Mouse (Mus musculus): Measurements from ENCODE around the gene March7.

Gene March7

DNA sequence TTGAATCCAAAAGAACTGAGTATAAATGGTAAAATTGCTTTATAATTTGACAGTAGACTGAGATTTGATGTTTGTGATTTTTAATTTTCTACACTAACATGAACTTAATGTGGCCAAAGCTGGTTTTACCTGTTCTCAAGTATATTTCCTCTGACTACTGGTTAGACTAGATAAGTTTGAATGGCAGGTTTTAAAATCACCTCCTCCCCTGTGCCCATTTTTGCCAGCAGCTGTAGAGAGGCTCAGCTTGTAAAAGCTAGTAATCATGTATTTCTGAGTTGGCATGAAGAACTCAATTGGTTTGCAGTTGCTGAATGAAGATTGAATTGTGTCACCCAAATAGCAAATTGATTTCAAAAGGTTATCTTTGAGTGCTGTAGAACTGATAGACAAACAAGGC, 2.8 kb downstream of the March7 start:
- in situ Hi-C loops (cut with MseI, MboI): no loop called here

DNA sequence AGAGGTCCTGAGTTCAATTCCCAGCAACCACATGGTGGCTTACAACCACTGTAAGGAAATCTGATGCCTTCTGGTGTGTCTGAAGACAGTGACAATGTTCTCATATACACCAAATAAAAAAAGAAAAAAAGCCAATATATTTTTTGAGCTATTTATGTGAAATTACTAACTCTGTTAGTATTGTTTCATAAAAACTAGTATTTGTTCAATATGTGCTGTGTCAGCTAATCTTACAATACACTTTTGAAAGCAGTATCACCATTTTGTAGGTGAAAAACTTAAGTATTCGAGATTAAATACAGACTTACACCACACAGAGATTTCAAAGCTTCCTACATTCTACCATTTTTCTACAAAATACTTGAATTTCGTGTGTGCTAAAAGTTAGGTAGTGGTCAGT, 5.0 kb downstream of the March7 start:
- in situ Hi-C loops (cut with MseI, MboI): no loop called here

DNA sequence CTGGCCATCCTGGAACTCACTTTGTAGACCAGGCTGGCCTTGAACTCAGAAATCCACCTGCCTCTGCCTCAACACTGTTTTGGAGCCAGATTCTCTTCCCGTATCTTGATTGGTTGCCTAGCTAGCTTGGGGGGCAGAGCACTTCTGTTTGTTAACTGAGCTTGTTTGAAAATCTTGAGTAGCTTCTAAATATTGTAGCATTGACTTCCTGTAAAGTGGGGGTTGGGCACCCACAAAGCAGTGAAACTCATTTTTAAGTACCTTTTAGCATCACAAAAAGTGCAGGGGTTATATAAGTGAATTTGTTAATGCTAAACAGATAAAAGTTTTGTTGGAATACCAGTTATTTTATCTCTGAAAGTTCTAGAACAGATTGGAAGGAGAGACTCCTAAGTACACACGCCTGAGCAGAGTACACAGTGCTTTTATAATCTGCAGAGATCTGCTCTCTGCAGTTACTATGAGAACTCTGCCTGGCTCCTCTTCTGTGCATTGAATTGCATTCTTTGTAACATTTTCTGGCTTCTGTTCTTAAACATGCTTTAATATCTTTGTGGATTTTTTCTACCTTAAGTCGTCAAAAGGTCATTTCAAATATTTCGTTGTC, 7.0 kb downstream of the March7 start:
- in situ Hi-C loops (cut with MseI, MboI): no loop called here

DNA sequence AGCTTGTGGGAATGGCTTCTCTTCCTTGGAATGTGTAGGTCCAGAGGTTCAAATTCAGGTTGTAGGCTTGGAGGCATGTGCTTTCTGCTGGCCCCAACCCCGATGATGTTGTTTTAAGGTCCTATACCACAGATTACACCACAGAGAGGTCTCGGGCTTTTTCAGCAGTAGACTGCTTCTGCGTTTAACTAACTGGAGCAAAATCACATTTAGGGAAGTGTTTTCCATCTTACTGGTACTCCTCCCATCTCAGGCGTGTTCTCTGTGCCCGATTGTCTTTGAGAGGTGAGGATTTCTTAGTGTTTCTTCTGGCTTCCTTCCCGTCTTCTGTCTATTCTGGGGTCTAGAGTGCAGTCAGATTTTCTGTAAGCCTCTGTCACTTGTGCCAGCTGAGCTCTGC, 7.9 kb downstream of the March7 start:
- in situ Hi-C loops (cut with MseI, MboI): no loop called here

DNA sequence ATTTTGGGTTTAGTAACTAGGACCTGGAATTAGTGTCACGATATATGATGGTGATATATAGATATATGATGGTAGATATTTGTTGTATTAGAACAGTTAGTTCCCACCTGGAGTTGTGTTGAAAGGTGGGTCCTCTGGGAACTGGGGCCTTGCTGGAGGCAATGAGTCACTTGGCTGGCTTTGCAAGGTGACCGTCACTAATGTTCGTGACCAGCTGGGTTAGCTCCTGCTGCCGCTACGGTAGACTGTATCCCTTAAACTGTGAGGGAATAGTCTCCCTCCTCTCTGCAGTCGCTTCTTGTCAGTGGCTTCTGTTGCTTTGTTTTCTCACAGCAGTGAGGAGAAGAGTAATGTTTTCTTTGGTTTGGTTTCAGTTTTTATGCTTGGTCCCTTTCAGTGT, 11.5 kb downstream of the March7 start:
- in situ Hi-C loops (cut with MseI, MboI): no loop called here

DNA sequence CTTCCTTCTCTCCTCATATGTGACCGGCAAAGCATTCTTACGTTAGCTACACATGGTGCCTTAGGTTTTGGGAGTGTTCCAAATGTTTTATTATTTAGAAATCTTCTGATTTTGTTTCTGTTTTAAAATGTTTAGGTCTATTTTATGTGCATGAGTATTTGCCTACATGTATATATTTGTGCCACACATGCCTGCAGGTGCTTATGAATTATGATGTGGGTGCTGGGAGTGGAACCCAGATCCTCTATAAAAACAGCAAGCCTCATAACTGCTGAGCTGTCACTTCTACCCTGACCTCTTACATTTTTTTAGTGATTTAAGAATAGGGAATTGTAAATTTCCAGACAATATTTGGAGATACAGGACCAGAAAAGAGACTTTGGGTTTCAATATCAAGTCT, 12.3 kb downstream of the March7 start:
- in situ Hi-C loops (cut with MseI, MboI): no loop called here

DNA sequence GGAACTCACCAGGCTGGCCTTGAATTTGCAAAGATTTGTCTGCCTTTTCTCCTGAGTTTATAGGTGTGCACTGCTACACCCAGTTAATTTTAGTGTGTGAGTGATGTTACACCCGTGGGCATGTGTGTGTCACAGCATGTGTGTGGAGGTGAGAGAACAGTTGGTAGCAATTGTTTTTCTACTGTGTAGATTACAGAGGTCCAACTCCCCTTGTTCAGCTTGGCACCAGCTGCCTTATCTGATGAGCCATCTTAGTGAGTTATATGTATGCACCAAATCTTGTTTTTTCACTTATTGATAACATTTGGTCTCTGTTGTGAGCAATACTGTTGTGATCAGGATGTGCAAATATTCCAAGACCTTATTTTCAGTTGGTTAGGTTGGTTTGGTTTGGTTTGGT, 13.8 kb downstream of the March7 start:
- in situ Hi-C loops (cut with MseI, MboI): no loop called here

DNA sequence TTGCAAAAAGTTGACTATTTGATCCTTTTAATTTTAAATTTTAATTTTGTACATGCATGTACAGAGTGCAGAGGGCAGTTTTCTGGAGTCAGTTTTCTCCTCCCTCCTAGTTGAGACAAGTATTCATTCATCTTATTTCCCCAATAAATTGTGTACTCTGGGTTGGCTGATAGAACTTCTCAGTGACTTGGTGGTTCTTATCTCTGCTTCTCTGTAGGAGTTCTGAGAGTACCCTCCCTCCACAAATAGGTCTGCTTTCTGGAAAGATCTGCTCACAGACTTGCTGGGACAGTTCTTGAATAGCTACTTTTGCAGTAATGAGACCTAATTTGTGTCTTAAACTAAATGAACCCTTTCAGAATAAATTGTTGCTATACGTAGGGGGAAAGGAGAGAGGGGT, 18.8 kb downstream of the March7 start:
- in situ Hi-C loops (cut with MseI, MboI): no loop called here

DNA sequence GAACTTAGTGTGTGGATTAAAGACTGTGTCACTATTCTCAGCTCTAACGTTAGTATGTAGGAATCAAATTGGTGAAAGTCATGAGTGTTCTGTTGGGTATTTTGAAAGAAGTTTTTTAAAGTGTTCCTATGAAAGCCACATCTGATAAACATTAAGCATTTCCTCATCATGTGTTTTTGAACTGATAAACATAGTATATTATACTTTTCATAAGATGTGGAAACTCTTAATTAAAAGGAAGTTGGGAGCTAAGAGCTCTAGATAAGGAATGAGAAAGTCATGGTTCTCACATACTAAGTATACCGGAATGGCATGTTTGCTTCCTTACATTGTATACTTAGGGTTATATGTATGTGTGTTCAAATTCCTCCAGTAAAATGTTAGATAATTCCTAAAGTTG, 20.7 kb downstream of the March7 start:
- in situ Hi-C loops (cut with MseI, MboI): no loop called here

DNA sequence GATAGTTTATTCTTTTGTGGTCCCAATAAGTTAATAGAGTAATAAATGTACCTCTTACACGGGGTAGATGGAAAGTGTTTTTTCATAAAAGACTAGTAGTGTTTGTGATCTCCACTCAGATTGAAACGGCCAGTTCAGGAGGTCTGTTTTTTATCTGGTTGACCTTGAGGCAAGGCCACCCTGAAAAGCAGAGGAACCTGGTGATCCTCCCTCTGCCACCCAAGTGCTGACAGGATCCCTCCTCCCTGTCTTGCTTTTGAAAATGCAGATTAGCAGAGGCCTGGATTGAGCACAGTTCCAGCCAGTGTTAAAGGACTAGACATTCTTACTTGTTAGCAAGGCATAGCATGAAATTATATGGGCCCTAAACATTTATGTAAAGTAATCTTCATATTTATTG, 23.5 kb downstream of the March7 start:
- in situ Hi-C loops (cut with MseI, MboI): no loop called here

DNA sequence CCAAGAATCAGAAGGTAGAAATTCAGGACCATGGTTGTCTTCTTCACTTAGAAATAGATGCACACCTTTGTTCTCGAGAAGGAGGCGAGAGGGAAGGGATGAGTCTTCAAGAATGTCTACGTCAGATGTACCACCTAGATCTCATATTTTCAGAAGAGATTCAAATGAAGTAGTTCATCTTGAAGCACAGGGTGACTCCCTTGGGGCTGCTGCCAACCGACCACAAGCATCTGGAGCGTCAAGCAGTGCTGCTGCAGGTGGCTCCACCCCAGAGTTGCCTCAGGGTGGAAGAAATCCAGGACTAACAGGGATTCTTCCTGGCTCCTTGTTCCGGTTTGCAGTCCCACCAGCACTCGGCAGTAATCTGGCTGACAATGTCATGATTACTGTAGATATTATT, 24.8 kb downstream of the March7 start:
- in situ Hi-C loops (cut with MseI, MboI): no loop called here

DNA sequence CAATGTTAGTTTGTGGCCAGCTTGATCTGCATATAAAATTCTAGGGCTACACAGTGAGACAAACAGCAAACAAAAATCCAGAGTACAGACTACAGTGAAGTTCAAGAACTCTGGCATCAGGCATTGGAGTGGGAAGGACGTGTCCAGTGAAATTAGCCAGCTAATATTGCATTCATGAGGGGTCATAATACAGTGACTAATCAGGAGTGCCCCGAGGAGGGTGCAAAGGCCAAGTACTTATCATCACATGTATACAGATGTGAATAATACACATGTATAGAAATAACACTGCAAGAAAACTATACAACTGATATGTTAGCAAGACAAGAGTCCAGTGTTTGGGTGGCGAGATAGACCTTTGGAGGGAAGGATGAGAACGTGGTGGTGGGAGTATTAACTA, 43.1 kb downstream of the March7 start:
- in situ Hi-C loops (cut with MseI, MboI): loop anchor here (10.0 kb wide), 1 partner anchor 162 kb away; no protein-coding TSS in a partner anchor

DNA sequence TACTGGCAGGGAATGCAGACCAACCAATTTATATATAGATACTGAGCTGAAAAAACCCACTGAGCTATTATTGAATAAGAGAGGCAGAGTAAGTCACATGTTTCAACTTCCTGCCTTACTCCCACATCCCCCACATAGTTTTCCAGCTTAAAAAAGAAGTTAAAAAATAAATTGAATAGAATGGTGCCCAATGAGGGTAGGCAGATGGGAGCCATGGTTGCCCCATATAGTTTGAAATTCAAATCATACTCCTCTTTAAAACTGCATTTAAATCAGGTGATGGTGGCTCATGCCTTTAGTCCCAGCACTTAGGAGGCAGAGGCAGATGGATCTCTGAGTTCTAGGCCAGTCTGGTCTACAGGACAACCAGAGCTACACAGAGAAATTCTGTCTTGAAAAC, 43.8 kb downstream of the March7 start:
- in situ Hi-C loops (cut with MseI, MboI): loop anchor here (10.0 kb wide), 1 partner anchor 161 kb away; no protein-coding TSS in a partner anchor

DNA sequence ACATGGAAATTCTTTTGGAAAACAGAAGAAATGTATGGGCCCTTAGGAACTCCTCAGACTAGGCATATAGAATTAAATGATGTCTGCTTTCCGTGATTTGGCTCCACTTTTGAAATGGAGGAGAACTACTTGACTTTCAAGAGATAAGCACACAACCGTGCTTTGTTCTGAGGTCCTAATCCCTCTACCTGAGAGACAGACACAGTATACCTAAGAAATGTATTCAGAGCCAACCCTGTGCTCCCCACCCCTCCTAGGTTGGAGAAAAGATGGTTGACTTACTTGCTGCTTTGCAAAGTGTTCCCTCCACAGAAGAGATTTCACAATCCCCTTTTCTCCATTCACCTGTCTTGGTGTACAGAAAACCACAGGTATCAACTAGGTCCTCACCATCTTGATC, 47.1 kb downstream of the March7 start:
- in situ Hi-C loops (cut with MseI, MboI): loop anchor here (10.0 kb wide), 1 partner anchor 158 kb away; no protein-coding TSS in a partner anchor

DNA sequence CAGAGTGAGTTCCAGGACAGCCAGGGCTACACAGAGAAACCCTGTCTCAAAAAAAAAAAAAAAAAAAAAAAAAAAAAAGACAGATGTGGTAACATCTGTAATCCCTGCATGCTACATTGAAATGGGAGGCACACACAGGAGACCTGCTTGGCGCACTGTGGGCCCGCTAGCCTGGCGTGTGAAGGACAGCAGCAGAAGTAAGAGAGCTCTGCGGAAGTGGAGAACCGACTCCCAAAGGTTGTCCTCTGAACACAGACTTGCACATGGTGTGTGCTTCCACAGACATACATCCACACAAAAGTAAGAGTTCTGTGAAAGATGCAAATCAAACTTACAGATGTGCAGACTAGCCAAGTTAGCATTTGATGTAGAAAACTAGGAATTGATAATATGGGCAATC, 49.5 kb downstream of the March7 start:
- in situ Hi-C loops (cut with MseI, MboI): loop anchor here (10.0 kb wide), 1 partner anchor 156 kb away; no protein-coding TSS in a partner anchor

DNA sequence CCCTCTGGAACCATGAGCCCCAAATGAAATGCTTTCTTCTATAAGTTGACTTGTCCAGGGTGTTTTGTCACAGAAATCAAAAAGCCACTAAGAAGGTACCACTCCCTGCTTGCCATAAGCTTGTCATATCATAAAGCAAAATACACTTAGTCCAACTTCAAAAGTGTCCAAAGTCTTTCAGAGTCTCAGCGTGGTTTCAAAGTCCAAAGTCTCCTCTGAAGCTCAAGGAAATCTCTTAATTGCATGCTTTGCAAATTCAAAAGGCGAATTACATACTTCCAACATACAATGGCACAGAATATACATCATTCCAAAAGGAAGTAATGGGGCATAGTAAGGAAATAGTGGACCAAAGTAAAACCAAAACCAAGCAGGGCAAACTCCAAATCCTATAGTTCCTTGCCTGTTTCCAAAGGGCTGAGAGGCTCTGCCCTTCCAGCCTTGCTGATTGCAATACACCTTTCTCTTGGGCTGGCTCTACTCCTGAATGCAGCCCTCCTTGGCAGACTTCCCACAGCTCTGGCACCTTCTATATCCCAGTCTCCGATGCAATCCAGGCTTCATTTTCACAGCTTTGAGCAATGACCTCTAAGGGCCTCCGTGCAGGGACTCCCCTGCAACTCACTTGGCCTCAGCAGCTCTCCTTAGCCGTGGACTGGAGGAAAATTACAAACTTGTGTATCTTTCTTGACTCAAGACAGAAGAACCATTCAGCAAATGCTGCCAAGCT, 51.1 kb downstream of the March7 start:
- in situ Hi-C loops (cut with MseI, MboI): no loop called here

DNA sequence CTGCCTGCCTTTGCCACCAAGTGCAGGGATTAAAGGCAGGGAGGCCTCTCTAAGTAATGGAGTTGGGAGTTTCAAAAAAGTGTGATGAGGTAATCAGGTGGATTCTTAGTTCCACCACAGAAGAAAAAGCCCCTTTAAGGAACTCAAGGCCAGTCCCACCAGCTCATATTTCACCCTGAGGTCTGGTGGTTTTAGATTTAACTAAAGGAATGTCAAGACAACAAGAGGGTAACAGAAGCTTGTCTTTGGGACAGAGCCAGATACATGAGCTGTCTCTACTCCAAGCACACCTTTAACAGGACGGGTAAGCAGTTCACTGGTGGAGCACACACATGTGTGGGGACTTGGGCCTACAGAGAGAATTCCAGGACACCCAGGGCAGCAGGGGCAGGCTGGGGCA, 57.9 kb downstream of the March7 start:
- in situ Hi-C loops (cut with MseI, MboI): no loop called here

DNA sequence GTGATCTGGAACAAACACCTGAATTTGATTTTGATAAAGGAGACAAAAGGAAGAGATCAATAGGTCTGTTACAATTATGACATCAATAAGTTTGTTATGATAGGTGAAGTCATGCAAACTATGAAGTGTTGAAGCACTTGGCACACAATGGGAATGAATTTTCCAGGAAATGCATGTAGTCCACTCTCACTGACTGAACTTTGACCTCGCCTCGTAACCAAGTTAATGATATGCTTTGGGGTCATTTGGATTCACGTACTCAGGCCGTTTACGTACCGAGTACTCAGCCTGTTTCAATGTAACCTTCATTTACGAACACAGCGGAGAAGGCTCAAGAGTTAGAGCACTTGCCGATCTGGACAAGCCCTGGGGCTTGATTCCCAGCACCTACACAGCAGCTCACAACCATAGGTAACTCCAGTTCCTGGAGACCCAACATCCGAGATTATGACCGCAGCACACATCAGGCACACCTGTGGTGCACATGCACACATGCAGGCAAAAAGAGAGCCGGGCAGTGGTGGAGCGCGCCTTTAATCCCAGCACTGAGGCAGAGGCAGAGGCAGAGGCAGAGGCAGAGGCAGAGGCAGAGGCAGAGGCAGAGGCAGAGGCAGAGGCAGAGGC, 60.3 kb downstream of the March7 start:
- in situ Hi-C loops (cut with MseI, MboI): no loop called here

DNA sequence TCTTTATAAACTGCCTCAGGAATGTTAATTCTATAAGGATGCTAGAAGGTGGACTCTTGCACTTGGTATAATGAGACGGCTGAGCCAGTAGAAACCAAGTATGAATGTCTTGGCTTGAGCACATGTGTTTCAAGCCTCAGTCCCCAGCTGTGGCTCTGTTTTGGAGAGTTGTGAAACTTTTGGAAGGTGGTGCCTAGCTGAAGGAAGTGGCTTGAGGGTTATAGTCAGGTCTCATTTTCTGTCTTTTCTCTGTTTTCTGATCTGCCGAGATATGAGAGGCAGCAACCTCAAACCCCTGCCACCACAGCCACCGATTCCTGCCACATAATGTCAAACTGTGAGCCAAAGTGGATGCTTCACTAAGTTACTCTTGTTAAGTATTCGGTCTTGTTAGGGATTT, 68.9 kb downstream of the March7 start:
- in situ Hi-C loops (cut with MseI, MboI): no loop called here

DNA sequence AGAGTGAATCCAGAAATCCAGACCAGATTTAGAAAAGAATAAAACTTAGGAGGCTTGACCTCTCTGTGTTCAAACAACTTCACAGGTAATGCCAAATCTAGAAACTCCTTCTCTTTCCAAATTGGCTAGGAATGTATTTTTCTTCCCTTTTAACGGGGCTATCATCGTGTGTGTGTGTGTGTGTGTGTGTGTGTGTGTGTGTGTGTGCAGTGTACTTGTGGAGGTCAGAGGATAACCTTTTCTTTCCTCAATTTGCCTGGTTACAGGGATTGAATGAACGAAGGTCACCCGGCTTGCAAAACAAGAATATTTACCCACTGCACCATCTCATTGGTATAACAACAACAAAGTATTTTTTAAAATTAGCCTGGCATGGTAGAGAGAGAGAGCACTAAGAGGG, 72.9 kb downstream of the March7 start:
- in situ Hi-C loops (cut with MseI, MboI): no loop called here

DNA sequence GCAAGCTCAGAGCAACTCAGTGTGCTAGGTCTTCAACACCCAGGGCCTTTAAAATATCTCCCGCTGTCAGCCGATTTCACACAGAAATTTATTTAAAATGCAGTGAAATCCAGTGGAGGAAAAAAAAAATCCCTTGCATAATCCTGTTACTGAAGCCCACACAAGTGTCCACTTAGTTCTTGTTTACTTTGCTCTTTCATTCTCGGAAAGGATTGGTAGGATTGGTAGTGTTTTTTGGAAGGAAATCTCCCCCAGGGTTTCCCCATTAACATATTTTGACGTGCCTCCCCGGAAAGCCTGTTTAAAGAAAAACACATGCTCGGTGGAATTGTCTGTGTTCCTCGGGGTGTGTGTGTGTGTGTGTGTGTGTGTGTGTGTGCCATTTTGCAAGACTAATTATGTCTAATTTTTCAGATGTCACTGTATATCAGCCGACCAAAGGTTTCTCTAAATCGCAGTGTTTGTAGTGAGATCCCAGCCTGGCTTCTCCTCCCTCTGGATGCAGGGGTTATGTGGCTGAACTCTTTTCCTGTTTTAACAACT, 73.6 kb downstream of the March7 start:
- in situ Hi-C loops (cut with MseI, MboI): no loop called here

DNA sequence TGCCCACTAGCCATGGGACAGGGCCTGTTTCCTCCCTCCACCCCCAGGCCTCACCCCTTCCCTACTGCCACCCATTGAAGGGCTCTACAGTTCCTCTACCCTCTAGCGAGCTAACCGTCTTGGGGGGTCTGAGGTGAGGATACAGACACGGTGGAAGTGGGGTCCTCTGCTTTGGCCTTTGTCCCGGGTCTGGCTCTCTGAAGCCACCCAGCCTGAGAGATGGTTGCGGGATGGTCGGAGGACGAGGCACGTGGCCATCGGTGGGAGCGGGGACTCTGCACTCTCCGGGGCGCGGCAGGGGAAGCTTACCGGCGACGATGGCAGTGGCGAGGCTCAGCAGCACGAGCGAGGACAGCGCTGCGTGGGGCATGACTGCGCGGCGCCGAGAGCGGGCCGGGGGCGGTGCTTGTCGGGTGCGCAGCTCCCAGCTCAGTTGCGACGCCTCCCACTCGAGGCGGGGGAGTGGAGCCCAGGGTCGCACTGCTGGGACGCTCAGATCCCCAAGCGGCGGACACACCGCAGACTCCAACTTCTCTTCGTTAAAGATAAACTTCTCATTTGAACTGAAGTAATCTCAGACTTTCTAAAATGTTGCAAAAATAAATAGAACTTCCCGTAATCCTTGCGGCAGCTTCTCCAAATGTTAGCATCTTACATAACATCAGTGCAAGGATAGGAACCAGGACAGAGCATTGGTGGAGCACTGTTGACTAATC, 74.2 kb downstream of the March7 start:
- in situ Hi-C loops (cut with MseI, MboI): no loop called here
